Mouse (Mus musculus) heart, embryonic 14.5 days (tissue): ENCODE results near the gene Ash1l. TPM values are rescaled to one million over a fixed set of nuclear protein-coding genes. Genes with fewer than 3 reads are reported as not detected.
"Not testable (repeated sequence)": the region's sequence is repeated elsewhere in the genome, so short reads cannot be mapped to it uniquely, and the experiment has no call there.

ENCODE experiments used
- ATAC-seq: fragments of 200-750 bp; cut with Nextera tagmentation; 2 replicates; pipeline ENCODE4 v1.8.0; 2017; ENCODE audit warnings: low read depth, moderate TSS enrichment; ENCODE audit not compliant: insufficient number of reproducible peaks, insufficient read depth, low FRiP score
- H3K27ac ChIP-seq, 2 experiments: fragments of 200-500 bp in 1 of 2; fragments of 300-500 bp in 1 of 2; sonication (generic) in 1 of 2; replicated peaks in 1 of 2; 2 replicates each; pipeline ENCODE4 v1.5.1; 2012 to 2014; ENCODE audit warnings: low read depth in 2 of 2, low read length in 2 of 2, control low read depth in 1 of 2, mild to moderate bottlenecking in 1 of 2, mixed read lengths in 1 of 2; ENCODE audit not compliant: control insufficient read depth in 1 of 2, insufficient read depth in 1 of 2
- H3K27me3 ChIP-seq: fragments of 300-500 bp; sonication (generic); 2 replicates; pipeline ENCODE4 v1.6.1; 2014; ENCODE audit warnings: mild to moderate bottlenecking, low read length, control low read depth; ENCODE audit not compliant: control insufficient read depth, insufficient read depth
- H3K36me3 ChIP-seq: fragments of 300-500 bp; sonication (generic); 2 replicates; pipeline ENCODE4 v1.6.1; 2014; ENCODE audit warnings: mild to moderate bottlenecking, control low read depth, low read length, mixed read lengths; ENCODE audit not compliant: control insufficient read depth, insufficient read depth
- H3K4me1 ChIP-seq, 2 experiments: fragments of 200-500 bp in 1 of 2; fragments of 300-500 bp in 1 of 2; sonication (generic) in 1 of 2; 2 replicates each; pipeline ENCODE4 v1.6.1; 2012 to 2014; ENCODE audit warnings: low read length in 2 of 2, control low read depth in 1 of 2, mixed read lengths in 1 of 2; ENCODE audit not compliant: control insufficient read depth in 2 of 2, insufficient read depth in 2 of 2
- H3K4me2 ChIP-seq: fragments of 300-500 bp; sonication (generic); 2 replicates; pipeline ENCODE4 v1.6.1; 2014; ENCODE audit warnings: mild to moderate bottlenecking, low read length
- H3K4me3 ChIP-seq, 2 experiments: fragments of 200-500 bp in 1 of 2; fragments of 300-500 bp in 1 of 2; sonication (generic) in 1 of 2; 2 replicates each; pipeline ENCODE4 v1.5.1; 2012 to 2014; ENCODE audit warnings: low read length in 2 of 2, mild to moderate bottlenecking in 2 of 2, control low read depth in 1 of 2, low read depth in 1 of 2, moderate library complexity in 1 of 2; ENCODE audit not compliant: control insufficient read depth in 1 of 2, insufficient read depth in 1 of 2
- H3K9ac ChIP-seq: fragments of 300-500 bp; sonication (generic); 2 replicates; pipeline ENCODE4 v1.6.1; 2014; ENCODE audit warnings: mild to moderate bottlenecking, low read length
- H3K9me3 ChIP-seq: fragments of 300-500 bp; sonication (generic); 2 replicates; pipeline ENCODE4 v1.6.1; 2016; ENCODE audit warnings: low read length, control low read depth; ENCODE audit not compliant: control insufficient read depth
- WGBS: fragments of 180-500 bp; shearing (Covaris S2); extraction: QIAGEN DNeasy Blood & Tissue Kit; methylation state at CpG from one replicate; pipeline ENCODE4 v1.1.7; 2014; 5-methylcytosine and 5-hydroxymethylcytosine counted together
- polyA plus RNA-seq: library from polyadenylated mRNA; unstranded; fragments of >200 nt; fragmentation: Nextera tagmentation; extraction: Ambion mirVana; gene quantifications from 2 replicates; pipeline ENCODE4 v1.2.1, GENCODE M21; 2014

The Ash1l gene
- polyA plus RNA-seq, 1 experiment from 2014 or later: 16.8 TPM

GRCm38 (mm10) chr3:89058361-89058760 lies 107.9 kb downstream of the Ash1l start:
- Histone ChIP-seq H3K27ac (no peak overlapping the region), H3K4me2 (no peak overlapping the region), H3K4me3 (no peak overlapping the region), H3K27me3 (no peaks in the 10 kb centered on the region), H3K9me3 (no peaks in the 10 kb centered on the region), H3K36me3 (peaks cover 99% of the 10 kb centered on the region), H3K9ac (no peak overlapping the region), H3K4me1 (no peaks in the 10 kb centered on the region)
- WGBS: 94% methylated on average over 9 of the region's 9 CpGs
- no peak for ATAC-seq

DNA sequence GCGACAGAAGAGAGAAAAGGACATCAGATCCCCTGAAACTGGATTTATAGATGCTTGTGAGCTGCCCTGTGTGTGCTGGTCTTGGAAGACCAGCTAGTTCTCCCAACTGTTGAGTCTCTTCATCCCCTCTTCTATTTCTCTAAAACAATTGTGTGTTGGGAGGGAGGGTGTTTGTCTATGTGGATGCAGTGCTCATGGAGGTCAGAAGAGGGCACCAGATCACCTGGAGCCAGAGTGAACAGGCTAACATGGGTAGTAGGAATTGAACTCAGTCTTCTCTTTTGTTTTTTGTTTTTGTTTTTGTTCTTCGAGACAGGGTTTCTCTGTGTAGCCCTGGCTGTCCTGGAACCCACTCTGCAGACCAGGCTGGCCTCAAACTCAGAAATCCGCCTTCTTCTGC lies 108.4 kb downstream of the Ash1l start:
- H3K36me3 ChIP-seq: peaks cover 99% of the 10 kb centered on the region
- H3K4me2 ChIP-seq: no peak overlapping the region
- no peak for ATAC-seq

DNA sequence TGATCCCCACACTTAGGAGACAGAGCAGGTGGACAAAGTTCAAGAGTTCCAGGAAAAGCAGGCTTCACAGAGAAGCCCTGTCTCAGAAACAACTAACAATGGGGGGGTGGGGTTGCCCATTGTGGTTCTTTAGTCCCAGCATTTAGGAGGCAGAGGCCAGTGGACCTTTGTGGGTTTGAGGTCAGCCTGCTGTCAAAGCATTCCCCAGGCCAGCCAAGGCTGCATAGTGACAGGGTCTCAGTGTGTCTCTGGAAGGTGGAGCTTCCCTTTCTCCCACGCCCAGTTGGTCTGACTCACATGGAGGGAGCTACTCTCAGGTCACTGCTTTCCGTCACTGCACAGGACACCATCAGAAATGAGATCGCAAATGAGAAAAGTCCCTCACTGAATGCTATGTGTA lies 111.3 kb downstream of the Ash1l start:
- Histone ChIP-seq H3K4me1 (no peaks in the 10 kb centered on the region), H3K27me3 (no peaks in the 10 kb centered on the region), H3K36me3 (peaks cover 100% of the 10 kb centered on the region), H3K4me2 (no peak overlapping the region), H3K9ac (no peak overlapping the region), H3K9me3 (no peaks in the 10 kb centered on the region), H3K27ac (no peak overlapping the region), H3K4me3 (no peak overlapping the region)
- no peak for ATAC-seq
- 80% methylated on average over 3 of the region's 3 CpGs for WGBS

More for the DNA sequence above, 108.4 kb downstream of the Ash1l start:
- Histone ChIP-seq H3K27me3 (no peaks in the 10 kb centered on the region), H3K27ac (no peak overlapping the region), H3K4me3 (no peak overlapping the region), H3K9me3 (no peaks in the 10 kb centered on the region), H3K4me1 (no peaks in the 10 kb centered on the region), H3K9ac (no peak overlapping the region)
- WGBS: 91% methylated on average over 3 of the region's 3 CpGs

DNA sequence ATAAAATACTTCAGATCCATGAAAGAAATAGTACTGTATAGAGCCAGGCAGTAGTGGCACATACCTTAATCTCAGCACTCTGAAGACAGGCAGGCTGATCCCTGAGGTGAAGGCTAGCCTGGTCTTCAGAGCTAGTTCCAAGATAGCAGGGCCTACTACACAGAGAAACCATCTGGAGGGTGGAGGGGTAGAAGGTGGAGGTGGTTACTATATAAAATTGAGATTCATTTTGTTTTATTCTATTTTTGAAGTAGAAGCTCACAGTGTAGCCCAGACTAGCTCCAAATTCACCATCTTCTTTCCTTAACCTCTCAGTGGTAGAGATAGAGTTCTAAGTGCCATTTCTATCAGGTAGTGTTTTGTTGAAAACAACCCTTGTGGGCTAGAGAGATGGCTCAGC lies 116.8 kb downstream of the Ash1l start:
- no peaks in the 10 kb centered on the region for H3K9me3 ChIP-seq
- H3K27me3 ChIP-seq: no peaks in the 10 kb centered on the region
- H3K4me2 ChIP-seq: no peak overlapping the region
- no peak overlapping the region for H3K9ac ChIP-seq
- no peak overlapping the region for H3K27ac ChIP-seq
- H3K36me3 ChIP-seq: peaks cover 100% of the 10 kb centered on the region
- H3K4me3 ChIP-seq: no peak overlapping the region
- no peaks in the 10 kb centered on the region for H3K4me1 ChIP-seq
- no peak for ATAC-seq

DNA sequence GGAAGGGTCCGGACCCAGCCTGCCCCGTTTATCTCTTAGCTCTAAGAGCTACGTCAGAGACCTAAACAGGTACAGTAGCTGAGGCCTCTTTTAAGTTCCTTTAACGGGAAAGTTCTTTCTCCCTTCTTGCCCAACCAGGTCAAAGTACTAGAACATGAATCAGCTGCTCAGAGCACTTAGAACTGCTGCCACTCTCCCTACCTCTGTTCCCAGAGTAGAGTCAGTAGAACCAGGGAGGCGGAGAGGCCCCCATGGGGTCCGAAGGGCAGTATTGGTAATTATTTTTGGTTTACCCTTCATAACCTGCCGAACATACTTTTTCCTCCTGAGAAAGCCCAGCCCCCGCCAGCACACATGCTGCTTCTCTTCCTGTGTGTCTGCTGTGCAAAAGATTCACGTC lies 127.0 kb downstream of the Ash1l start:
- no peak for ATAC-seq
- Histone ChIP-seq H3K9ac (no peak overlapping the region), H3K36me3 (peaks cover 86% of the 10 kb centered on the region), H3K4me3 (no peak overlapping the region), H3K9me3 (no peaks in the 10 kb centered on the region), H3K4me1 (no peaks in the 10 kb centered on the region), H3K4me2 (no peak overlapping the region), H3K27me3 (no peaks in the 10 kb centered on the region), H3K27ac (no peak overlapping the region)
- 87% methylated on average over 9 of the region's 9 CpGs for WGBS

DNA sequence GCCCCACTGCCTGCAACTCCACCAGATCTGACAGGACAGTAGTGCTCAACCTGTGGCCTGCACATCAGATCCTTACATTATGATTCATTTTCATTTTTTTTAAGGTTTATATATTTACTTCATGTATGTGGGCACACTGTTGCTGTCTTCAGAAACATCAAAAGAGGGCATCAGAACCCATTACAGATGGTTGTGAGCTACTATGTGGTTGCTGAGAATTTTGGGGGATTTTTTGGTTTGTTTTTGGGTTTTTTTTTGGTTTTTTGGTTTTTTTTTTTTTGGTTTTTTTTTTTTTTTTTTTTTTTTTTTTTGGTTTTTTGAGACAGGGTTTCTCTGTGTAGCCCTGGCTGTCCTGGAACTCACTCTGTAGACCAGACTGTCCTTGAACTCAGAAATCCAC lies 131.9 kb downstream of the Ash1l start:
- not testable (repeated sequence) for H3K4me3 ChIP-seq, H3K9ac ChIP-seq, H3K4me2 ChIP-seq, H3K4me1 ChIP-seq, H3K27ac ChIP-seq, H3K27me3 ChIP-seq, ATAC-seq, H3K9me3 ChIP-seq
- peaks cover 47% of the 10 kb centered on the region for H3K36me3 ChIP-seq

DNA sequence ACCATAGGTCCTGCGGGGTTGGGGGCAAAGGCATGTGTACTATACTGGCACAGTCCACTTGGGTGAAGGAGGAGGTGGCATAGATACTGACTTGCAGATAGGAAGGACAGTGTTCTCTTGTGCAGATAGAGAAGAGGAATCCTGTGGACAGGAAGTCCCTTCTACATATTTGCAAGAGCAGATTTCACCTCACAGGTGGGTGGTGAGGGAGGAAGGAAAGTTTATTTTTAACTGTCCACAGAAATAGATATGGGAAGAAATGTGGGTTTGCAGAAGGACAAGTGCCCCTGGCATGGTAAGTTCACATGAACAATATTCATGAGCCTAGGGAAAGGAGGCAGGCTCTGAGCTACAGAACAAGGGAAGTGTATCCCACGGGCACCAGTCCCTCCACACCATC lies 133.7 kb downstream of the Ash1l start:
- 70% methylated on average over 2 of the region's 2 CpGs for WGBS
- H3K4me2 ChIP-seq: no peak overlapping the region
- no peaks in the 10 kb centered on the region for H3K9me3 ChIP-seq
- H3K36me3 ChIP-seq: peaks cover 30% of the 10 kb centered on the region
- peaks cover 3 to 13% of the 10 kb centered on the region in 2 experiments; a peak in 3 of 4 replicates for H3K4me1 ChIP-seq
- H3K27ac ChIP-seq: no peak overlapping the region
- no peak overlapping the region for H3K4me3 ChIP-seq
- H3K9ac ChIP-seq: no peak overlapping the region
- H3K27me3 ChIP-seq: 0 out of 2 replicates have a peak, but pooled peaks cover 11% of the 10 kb centered on the region
- ATAC-seq: no peak

- H3K4me3 ChIP-seq: no peak overlapping the region
- H3K27me3 ChIP-seq: 0 out of 2 replicates have a peak, but pooled peaks cover 12% of the 10 kb centered on the region
- H3K27ac ChIP-seq: no peak overlapping the region
- 78% methylated on average over 12 of the region's 12 CpGs for WGBS
- H3K9ac ChIP-seq: no peak overlapping the region
- peaks cover 5 to 14% of the 10 kb centered on the region in 2 experiments; a peak in 3 of 4 replicates for H3K4me1 ChIP-seq
- H3K9me3 ChIP-seq: no peaks in the 10 kb centered on the region
- no peak overlapping the region for H3K4me2 ChIP-seq
- H3K36me3 ChIP-seq: peaks cover 24% of the 10 kb centered on the region
- ATAC-seq: no peak
Observed at GRCm38 (mm10) chr3:89084654-89085190, 134.3 kb downstream of the Ash1l start.
